Mouse (Mus musculus) stomach, embryonic 14.5 days (tissue): Measurements from ENCODE around the gene Stat6. TPM values are rescaled to one million over a fixed set of nuclear protein-coding genes. Genes with fewer than 3 reads are reported as not detected.
A peak's percentile ranks its signal among the peaks of the same experiment; 100 is the strongest.
"Not testable (repeated sequence)": the region's sequence is repeated elsewhere in the genome, so short reads cannot be mapped to it uniquely, and the experiment has no call there.

Source experiments
- ATAC-seq: fragments of 200-750 bp; cut with Nextera tagmentation; 2 replicates; pipeline ENCODE4 v1.8.0; 2017; ENCODE audit warnings: low read depth, moderate TSS enrichment; ENCODE audit not compliant: insufficient number of reproducible peaks, insufficient read depth, low FRiP score
- H3K27ac ChIP-seq: fragments of 300-500 bp; sonication (generic); 2 replicates; pipeline ENCODE4 v1.5.1; 2014; ENCODE audit warnings: mild to moderate bottlenecking, low read length, moderate library complexity, mixed read lengths
- H3K27me3 ChIP-seq: fragments of 300-500 bp; sonication (generic); 2 replicates; pipeline ENCODE4 v1.6.1; 2014; ENCODE audit warnings: low read length, control low read depth, mixed read lengths; ENCODE audit not compliant: control insufficient read depth, insufficient read depth
- H3K36me3 ChIP-seq: fragments of 300-500 bp; sonication (generic); 2 replicates; pipeline ENCODE4 v1.6.1; 2014; ENCODE audit warnings: mild to moderate bottlenecking, control low read depth, low read length, moderate library complexity, mixed read lengths; ENCODE audit not compliant: control insufficient read depth, insufficient read depth
- H3K4me1 ChIP-seq: fragments of 300-500 bp; sonication (generic); 2 replicates; pipeline ENCODE4 v1.6.1; 2014; ENCODE audit warnings: low read length, control low read depth, mixed read lengths; ENCODE audit not compliant: control insufficient read depth, insufficient read depth
- H3K4me2 ChIP-seq: fragments of 300-500 bp; sonication (generic); replicated peaks from 2 replicates; pipeline ENCODE4 v1.6.1; 2014; ENCODE audit warnings: low read depth, low read length, control low read depth
- H3K4me3 ChIP-seq: fragments of 300-500 bp; sonication (generic); 2 replicates; pipeline ENCODE4 v1.5.1; 2014; ENCODE audit warnings: low read depth, low read length, control low read depth
- H3K9ac ChIP-seq: fragments of 300-500 bp; sonication (generic); replicated peaks from 2 replicates; pipeline ENCODE4 v1.6.1; 2014; ENCODE audit warnings: low read depth, mild to moderate bottlenecking, control low read depth, low read length, moderate library complexity, mixed read lengths
- H3K9me3 ChIP-seq: fragments of 300-500 bp; sonication (generic); 2 replicates; pipeline ENCODE4 v1.6.1; 2016; ENCODE audit warnings: low read depth, low read length, control low read depth; ENCODE audit not compliant: control insufficient read depth
- WGBS: fragments of 180-500 bp; shearing (Covaris S2); extraction: QIAGEN DNeasy Blood & Tissue Kit; methylation state at CpG from one replicate; pipeline ENCODE4 v1.1.7; 2014; 5-methylcytosine and 5-hydroxymethylcytosine counted together
- polyA plus RNA-seq: library from polyadenylated mRNA; unstranded; fragments of >200 nt; fragmentation: Nextera tagmentation; extraction: Ambion mirVana; gene quantifications from 2 replicates; pipeline ENCODE4 v1.2.1, GENCODE M21; 2014

Gene Stat6
- polyA plus RNA-seq, 1 experiment from 2014 or later: 24.7 TPM

DNA sequence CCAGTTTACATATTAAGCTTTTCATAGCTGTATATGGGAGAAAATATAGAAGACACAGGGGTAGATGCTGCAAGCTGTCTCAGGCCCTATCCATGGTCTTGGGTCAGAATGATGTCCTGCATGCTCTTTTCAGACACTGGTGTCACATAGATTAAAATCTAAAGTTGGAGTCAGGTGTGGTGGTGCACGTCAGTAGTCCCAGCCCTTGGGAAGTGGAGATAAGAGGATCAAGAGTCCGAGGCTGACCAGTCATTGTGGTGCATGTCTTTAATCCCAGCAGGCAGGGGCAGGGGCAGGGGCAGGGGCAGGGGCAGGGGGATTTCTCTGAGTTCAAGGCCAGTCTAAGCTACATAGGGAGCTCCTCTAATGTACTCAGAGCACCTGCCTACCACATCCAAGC is 3.0 kb downstream of the Stat6 start:
- ATAC-seq: no peak
- no peaks in the 10 kb centered on the region for H3K9me3 ChIP-seq
- peaks cover 11% of the 10 kb centered on the region; the same call in 1 of the 2 replicates for H3K36me3 ChIP-seq
- H3K9ac ChIP-seq: no peak overlapping the region; the same call in 1 of the 2 replicates
- no peak overlapping the region for H3K4me3 ChIP-seq
- no peak overlapping the region for H3K27ac ChIP-seq
- WGBS: 67% methylated on average over 2 of the region's 2 CpGs
- H3K4me2 ChIP-seq: no peak overlapping the region
- H3K27me3 ChIP-seq: no peaks in the 10 kb centered on the region
- H3K4me1 ChIP-seq: peaks cover 14% of the 10 kb centered on the region

DNA sequence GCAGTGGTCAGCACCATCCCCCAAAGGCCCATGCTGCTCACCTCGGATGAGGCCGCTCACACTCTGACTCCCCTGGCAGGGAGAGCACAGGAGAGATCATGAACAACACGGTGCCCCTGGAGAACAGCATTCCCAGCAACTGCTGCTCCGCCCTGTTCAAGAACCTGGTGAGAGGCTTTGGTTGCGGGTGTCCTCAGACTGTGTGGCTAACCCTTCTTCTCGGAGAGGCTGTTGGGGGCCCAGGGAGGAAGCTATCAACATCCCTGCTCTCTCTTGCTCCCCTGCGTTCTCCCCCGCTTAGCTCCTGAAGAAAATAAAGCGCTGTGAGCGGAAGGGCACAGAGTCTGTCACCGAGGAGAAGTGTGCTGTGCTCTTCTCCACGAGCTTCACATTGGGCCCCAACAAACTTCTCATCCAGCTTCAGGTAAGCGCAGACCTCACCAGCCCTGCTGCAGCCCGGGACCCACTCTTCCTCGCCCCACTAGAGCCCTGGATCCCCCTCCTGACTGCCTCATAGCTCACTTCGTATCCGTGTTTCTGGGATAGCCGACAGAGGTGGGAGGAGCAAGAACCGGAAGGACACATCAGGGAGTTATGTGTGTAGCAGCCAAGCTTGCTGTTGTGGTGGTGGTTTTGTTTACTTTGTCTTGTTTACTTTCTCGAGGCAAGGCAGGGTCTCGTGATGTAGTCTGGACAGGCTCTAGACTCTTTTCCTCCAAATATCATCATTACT is 10.3 kb downstream of the Stat6 start:
- H3K4me3 ChIP-seq: no peak overlapping the region
- H3K27ac ChIP-seq: 0 out of 2 replicates have a peak overlapping the region, but pooled peaks have one; percentile 10
- H3K27me3 ChIP-seq: no peaks in the 10 kb centered on the region
- peaks cover 7% of the 10 kb centered on the region; the same call in 1 of the 2 replicates for H3K4me1 ChIP-seq
- WGBS: 37% methylated on average over 21 of the region's 21 CpGs
- H3K4me2 ChIP-seq: 0 out of 2 replicates have a peak overlapping the region, but pooled peaks have one; percentile 3
- ATAC-seq: no peak
- H3K36me3 ChIP-seq: peaks cover 41% of the 10 kb centered on the region
- H3K9ac ChIP-seq: no peak overlapping the region
- no peaks in the 10 kb centered on the region for H3K9me3 ChIP-seq

DNA sequence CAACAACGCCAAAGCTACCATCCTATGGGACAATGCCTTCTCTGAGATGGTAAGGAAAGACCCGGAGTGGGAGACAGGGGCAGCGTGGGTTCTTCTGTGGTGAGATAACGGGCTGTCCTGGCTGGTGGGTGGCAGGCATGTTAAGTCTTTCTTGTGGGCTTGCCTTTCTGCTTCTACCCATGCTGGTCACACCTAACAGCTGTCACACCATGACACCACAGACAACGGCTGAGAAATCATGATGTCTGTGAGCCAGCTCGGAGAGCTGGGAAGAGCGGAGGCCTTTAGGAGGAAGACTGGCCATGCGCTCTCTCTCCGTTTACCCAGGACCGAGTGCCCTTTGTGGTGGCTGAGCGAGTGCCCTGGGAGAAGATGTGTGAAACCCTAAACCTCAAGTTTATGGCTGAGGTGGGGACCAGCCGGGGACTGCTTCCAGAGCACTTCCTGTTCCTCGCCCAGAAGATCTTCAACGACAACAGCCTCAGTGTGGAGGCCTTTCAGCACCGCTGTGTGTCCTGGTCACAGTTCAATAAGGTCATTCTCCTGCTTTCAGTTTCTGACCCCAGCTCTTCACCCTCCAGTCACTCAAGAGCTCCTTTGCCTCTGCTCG is 12.3 kb downstream of the Stat6 start:
- ATAC-seq: no peak
- 78% methylated on average over 16 of the region's 16 CpGs for WGBS
- no peak overlapping the region for H3K27ac ChIP-seq

DNA sequence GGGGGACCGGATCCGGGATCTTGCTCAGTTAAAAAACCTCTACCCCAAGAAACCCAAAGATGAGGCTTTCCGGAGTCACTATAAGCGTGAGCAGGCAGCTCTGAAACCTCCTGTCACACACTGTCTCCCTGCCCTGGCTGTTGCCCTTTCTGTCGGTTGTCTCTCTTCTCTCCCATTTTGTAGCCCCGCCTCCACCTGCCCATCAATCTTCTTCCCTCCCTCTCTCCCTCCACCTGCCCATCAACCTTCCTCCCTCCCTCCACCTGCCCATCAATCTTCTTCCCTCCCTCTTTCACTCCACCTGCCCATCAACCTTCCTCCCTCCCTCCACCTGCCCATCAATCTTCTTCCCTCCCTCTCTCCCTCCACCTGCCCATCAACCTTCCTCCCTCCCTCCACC is 14.8 kb downstream of the Stat6 start:
- not testable (repeated sequence) for H3K9ac ChIP-seq, ATAC-seq, H3K27me3 ChIP-seq, H3K4me2 ChIP-seq, H3K4me3 ChIP-seq, H3K27ac ChIP-seq, H3K9me3 ChIP-seq
- Histone ChIP-seq H3K4me1 (peaks cover 27% of the 10 kb centered on the region), H3K36me3 (peaks cover 33% of the 10 kb centered on the region)
- WGBS: 58% methylated on average over 6 of the region's 6 CpGs

More for the DNA sequence above, 12.3 kb downstream of the Stat6 start:
- no peak overlapping the region for H3K9ac ChIP-seq
- H3K9me3 ChIP-seq: no peaks in the 10 kb centered on the region
- peaks cover 42% of the 10 kb centered on the region for H3K36me3 ChIP-seq
- H3K27me3 ChIP-seq: no peaks in the 10 kb centered on the region
- no peak overlapping the region for H3K4me2 ChIP-seq
- H3K4me1 ChIP-seq: peaks cover 7% of the 10 kb centered on the region; the same call in 1 of the 2 replicates
- no peak overlapping the region for H3K4me3 ChIP-seq

DNA sequence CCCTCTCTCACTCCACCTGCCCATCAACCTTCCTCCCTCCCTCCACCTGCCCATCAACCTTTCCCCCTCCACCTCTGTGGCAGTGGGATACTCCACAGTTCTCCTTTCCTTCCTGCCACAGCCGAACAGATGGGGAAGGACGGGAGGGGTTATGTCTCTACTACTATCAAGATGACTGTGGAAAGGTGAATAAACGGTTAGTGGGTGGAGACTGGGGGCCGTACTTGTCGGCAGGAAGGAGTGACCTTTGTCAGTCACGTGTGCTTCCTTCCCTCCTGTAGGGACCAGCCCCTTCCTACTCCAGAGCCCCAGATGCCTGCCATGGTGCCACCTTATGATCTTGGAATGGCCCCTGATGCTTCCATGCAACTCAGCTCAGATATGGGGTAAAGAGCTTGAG is 15.3 kb downstream of the Stat6 start:
- peaks cover 29% of the 10 kb centered on the region for H3K36me3 ChIP-seq
- no peak overlapping the region for H3K27ac ChIP-seq
- no peaks in the 10 kb centered on the region for H3K9me3 ChIP-seq
- H3K4me2 ChIP-seq: 0 out of 2 replicates have a peak overlapping the region, but pooled peaks have one; percentile 10
- no peak overlapping the region for H3K9ac ChIP-seq
- WGBS: 9% methylated on average over 6 of the region's 6 CpGs
- H3K4me1 ChIP-seq: peaks cover 29% of the 10 kb centered on the region
- H3K4me3 ChIP-seq: no peak overlapping the region
- no peaks in the 10 kb centered on the region for H3K27me3 ChIP-seq
- peak; percentile 15; the same call in 1 of the 2 replicates for ATAC-seq

DNA sequence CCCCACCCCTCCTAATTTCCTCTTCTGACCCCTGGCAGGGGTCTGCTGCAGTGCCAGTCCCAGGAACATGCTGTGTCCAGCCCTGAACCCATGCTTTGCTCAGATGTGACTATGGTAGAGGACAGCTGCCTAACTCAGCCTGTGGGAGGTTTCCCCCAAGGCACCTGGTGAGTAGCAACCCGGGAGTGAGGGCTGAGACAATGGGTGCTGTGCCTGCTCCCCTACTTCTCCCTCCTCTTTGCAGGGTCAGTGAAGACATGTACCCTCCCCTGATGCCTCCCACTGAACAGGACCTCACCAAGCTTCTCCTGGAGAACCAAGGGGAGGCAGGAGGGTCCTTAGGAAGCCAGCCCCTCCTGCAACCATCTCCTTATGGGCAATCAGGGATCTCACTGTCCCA is 16.8 kb downstream of the Stat6 start:
- Histone ChIP-seq H3K4me1 (peaks cover 38% of the 10 kb centered on the region), H3K36me3 (peaks cover 34% of the 10 kb centered on the region), H3K4me2 (no peak overlapping the region), H3K4me3 (no peak overlapping the region), H3K9ac (no peak overlapping the region), H3K27me3 (no peaks in the 10 kb centered on the region), H3K9me3 (no peaks in the 10 kb centered on the region), H3K27ac (no peak overlapping the region)
- WGBS: 71% methylated on average over 1 of the region's 1 CpGs
- ATAC-seq: no peak

DNA sequence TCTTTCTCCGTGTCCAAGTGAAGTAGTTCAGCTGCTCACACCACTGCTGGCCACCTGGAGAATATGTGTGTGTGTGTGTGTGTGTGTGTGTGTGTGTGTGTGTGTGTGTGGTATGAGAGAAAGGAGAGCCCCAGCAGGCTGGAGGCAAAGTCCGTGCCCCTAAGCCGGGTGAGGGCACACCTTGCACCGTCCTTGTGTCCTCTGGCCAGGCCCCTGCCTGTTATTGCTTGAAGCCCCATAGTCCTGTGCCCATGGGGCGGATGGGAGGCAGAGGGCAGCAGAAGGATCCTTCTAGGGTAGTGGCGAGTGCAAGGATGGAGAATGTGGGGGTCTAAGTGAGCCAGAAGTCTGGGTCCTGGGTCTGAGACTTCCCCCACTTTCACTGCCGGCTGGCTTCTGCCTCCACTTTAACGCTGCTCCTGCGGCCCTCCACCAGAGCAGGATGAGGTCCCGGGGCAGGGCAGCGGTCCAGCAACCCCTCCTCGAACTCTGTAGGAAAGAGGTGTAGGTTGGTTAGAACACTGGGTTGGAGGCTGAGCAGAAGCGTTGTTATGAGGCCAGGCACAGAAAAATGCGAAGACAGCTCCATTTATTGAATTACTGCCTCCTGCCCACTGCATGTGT is 18.6 kb downstream of the Stat6 start:
- peak overlapping the region; percentile 43 for H3K4me2 ChIP-seq
- ATAC-seq: no peak
- peak overlapping the region; percentile 11; the same call in 1 of the 2 replicates for H3K9ac ChIP-seq
- peaks cover 23% of the 10 kb centered on the region for H3K36me3 ChIP-seq
- peak overlapping the region; percentile 11; the same call in 1 of the 2 replicates for H3K4me3 ChIP-seq
- H3K27ac ChIP-seq: peak overlapping the region; percentile 83
- no peaks in the 10 kb centered on the region for H3K27me3 ChIP-seq
- no peaks in the 10 kb centered on the region for H3K9me3 ChIP-seq
- peaks cover 47% of the 10 kb centered on the region for H3K4me1 ChIP-seq
- 21% methylated on average over 14 of the region's 14 CpGs for WGBS

DNA sequence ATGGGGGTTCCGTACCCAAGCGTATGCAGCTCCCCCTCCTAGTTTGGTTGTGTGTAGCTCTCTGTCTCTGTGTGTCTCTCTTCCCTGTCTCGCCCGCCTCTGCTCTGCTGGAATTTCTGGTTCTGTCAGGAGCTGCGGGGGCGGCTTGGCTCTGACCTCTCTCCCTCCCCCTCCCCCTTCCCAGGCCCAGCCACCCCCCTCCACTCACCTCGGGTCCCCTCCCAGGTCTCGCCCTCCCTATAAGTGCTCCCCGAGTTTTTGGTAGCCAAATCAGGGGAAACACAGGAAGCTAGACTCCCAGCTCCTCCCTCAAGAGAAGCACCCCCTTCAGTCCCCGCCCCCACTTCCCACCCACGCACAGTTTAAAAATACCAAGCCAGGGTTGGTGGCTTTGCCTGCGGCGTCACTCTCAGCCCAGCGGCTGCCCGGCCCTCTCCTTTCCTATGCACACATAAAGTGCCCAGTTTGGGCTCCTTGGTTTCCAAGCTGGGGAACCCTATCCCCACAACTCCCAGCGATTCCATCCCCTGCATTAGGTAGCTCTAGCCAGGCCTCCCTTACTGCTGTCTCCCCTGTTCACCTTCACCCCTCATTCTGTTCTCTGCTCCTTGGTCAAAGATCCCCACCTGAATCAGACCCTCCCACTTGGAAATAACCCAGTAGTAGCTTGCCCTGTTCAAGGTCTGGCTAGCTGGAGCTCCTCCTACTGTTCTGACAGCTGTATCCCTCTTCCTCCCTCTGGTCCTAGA is 19.3 kb downstream of the Stat6 start:
- Histone ChIP-seq H3K4me1 (peaks cover 47% of the 10 kb centered on the region), H3K4me3 (peak overlapping the region; percentile 11; the same call in 1 of the 2 replicates), H3K36me3 (peaks cover 23% of the 10 kb centered on the region), H3K27me3 (no peaks in the 10 kb centered on the region), H3K9ac (peak overlapping the region; percentile 11; the same call in 1 of the 2 replicates), H3K4me2 (peak overlapping the region; percentile 43), H3K9me3 (no peaks in the 10 kb centered on the region), H3K27ac (peak overlapping the region; percentile 83)
- 4% methylated on average over 16 of the region's 16 CpGs for WGBS
- ATAC-seq: 0 out of 2 replicates have a peak, but pooled peaks have one; percentile 20
